Mouse (Mus musculus) ovary, postnatal 36 days (tissue): Measurements from ENCODE around the gene Klhl13.

Experiments used
- DNase-seq: peaks from one replicate; pipeline ENCODE4 v3.0.0; 2022; ENCODE audit warnings: low spot score, mixed read lengths

Gene Klhl13

GRCm38 (mm10) chrX:23364514-23365381, at the start of gene Klhl13:
TSS of gene Klhl13 (minus strand) at chrX:23365082.
- DNase-seq = peak; percentile 67

DNA sequence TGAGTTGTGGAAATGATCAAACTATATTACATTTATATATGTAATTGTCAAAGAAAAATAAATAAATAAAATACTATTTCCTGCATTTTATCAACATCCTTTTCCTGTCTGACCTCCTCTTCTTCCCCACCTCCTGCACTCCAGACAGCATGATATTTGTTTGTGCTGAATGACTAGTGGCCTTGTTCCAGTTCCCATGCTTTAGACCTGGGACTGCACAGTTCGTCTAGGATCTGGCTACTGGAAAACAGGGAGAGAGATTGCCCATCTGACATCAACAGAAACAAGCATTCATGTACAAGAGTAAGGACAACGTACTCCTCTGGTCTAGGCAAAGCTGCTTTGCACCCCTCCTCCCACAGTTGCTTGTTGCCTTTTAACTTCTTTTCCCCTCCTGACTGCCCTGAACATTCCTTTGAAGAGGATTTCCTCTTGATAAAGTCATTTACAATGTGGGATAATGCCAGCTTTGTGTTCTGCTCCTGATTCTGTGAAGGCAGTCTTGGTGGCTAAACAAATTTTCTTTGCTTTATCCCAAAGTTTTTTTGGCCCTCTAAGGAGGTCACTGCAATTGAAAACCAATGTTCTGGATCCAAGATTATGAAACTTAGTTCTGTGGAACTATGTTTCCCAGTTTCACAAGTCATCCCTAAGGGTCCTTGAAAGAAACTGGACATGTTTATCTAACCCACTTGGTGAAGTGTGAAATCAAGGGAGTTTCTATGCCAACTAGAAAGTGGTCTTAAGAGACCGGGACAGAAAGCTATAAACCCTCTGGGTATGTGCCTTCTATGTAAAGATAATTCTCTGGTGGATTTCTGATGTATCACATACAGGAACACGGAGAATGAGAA, 44.6 kb upstream of the Klhl13 start:
- no peak for DNase-seq

DNA sequence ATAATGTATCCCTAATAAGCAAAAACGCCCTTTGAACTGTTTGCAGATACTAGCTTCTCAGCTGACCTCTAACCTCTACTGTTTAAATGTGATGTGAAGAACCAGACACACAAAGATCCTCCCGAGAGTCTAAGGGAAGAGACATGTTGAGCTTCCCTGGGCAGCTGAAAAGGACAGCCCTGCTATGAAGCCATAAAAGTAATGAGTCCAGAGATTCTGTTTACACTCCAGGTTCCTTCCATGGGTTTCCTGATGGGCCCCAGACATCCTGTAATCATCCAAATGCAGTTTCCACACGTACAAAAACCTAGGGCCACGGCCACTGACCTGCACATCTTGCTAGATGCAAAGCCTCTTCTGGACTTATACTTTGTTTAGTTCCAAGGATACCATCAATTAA, 23.8 kb upstream of the Klhl13 start:
- no peak for DNase-seq

GRCm38 (mm10) chrX:23363441-23363840, 1.4 kb downstream of the Klhl13 start:
- no peak for DNase-seq

DNA sequence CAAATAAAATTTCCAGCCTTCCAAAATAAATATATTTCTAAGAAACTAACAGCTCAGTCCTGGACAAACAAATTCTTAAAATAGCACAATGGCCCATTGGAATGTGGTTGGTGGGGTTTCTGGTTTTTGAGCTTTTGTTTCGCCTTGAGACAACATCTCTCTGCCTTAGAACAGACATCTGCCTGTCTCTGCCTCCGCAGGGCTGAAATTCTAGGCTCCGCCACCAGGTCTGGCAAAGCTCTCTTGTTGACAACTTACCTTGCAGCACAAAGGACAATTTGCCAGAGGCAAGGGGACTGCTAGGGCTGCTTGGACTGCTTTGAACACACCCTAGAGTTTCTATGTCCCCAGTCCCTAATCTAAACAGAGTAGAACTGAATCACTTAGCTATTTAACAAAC, 4.4 kb downstream of the Klhl13 start:
- DNase-seq = no peak

- DNase-seq = no peak
Measured at GRCm38 (mm10) chrX:23350083-23350482, 14.8 kb downstream of the Klhl13 start.

DNA sequence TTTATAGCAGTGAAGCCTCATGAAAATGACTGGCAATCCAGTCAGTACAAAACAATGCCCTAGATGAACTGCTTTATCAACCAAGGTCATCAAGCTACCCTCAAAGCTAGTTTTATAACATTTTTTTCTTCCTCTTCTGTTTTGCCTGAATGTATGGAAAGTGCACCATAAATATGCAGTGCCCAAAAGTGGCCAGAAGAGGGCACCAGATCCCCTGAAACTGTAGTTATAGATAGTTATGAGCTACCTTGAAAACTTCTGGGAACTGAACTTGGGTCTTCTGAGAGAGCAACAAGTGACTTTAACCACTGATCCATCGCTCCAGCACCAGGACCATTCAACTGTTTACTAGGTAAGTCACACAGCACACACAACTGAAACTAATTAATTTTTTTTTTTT, 36.8 kb downstream of the Klhl13 start:
- DNase-seq = no peak

GRCm38 (mm10) chrX:23318857-23319256, 46.0 kb downstream of the Klhl13 start:
- no peak for DNase-seq

GRCm38 (mm10) chrX:23295952-23296598, 68.8 kb downstream of the Klhl13 start:
- DNase-seq = peak; percentile 43

GRCm38 (mm10) chrX:23285442-23285817, 79.5 kb downstream of the Klhl13 start:
- no peak for DNase-seq

DNA sequence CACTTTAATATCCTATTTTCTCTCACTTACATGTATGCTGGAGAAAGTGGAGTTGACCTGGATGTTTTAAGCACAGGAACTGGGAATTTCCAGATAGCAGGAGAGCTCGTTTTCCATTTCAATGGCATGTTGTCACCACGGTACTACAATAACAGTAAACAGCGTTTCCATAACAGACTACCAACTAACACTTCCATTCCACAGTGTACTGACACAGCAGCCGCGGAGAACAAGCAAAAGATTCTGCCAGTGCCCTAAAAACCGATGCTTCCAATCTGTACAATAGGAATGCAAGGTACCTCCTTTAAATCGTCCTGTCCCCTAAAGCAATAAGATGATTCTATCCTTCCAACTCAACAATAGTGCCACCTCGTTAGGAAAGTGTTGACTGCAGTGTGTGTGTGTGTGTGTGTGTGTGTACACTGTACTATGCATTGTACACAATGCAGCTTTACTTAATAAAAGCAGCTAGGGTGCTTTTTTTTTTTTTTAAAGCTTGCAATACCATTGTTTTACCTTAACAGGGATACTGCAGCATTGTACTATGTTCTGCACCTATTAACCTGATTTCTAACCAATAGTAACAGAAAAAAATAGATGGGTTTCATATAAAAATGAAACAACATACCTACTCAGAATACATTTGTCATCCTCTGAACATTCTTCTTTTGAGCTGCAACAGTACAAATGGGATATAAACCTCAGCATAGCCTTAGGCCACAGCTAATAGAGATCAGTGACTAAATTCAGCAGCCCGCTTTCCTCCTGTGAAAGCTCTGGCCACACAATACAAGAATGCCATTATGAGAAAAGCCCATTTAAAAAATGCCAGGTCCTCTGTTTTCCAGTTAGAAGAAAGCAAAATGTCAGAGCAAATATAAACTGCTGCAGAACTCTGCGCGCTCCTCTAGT, 80.1 kb downstream of the Klhl13 start:
- no peak for DNase-seq

- no peak for DNase-seq
Measured at GRCm38 (mm10) chrX:23267601-23268000, 97.3 kb downstream of the Klhl13 start.

GRCm38 (mm10) chrX:23248752-23249151, 116.1 kb downstream of the Klhl13 start:
- DNase-seq = no peak
